Mouse (Mus musculus) lung, embryonic 15.5 days (tissue): ENCODE measurements around the gene Ptprt. TPM values are rescaled to one million over a fixed set of nuclear protein-coding genes. Genes with fewer than 3 reads are reported as not detected.

Experiments
- ATAC-seq: fragments of 200-750 bp; cut with Nextera tagmentation; 2 replicates; pipeline ENCODE4 v1.8.0; 2017; ENCODE audit warnings: moderate number of reproducible peaks, borderline replicate concordance; ENCODE audit not compliant: low FRiP score, low TSS enrichment; ENCODE audit errors: extremely low read depth
- H3K27ac ChIP-seq: fragments of 300-500 bp; sonication (generic); 2 replicates; pipeline ENCODE4 v1.5.1; 2015; ENCODE audit warnings: moderate library complexity, mild to moderate bottlenecking, inconsistent platforms
- H3K27me3 ChIP-seq: fragments of 300-500 bp; sonication (generic); 2 replicates; pipeline ENCODE4 v1.6.1; 2015; ENCODE audit warnings: inconsistent platforms
- H3K36me3 ChIP-seq: fragments of 300-500 bp; sonication (generic); 2 replicates; pipeline ENCODE4 v1.6.1; 2015; ENCODE audit warnings: inconsistent platforms
- H3K4me1 ChIP-seq: fragments of 300-500 bp; sonication (generic); 2 replicates; pipeline ENCODE4 v1.6.1; 2015; ENCODE audit warnings: inconsistent platforms
- H3K4me2 ChIP-seq: fragments of 300-500 bp; sonication (generic); 2 replicates; pipeline ENCODE4 v1.6.1; 2015; ENCODE audit warnings: inconsistent platforms, mild to moderate bottlenecking, moderate library complexity
- H3K4me3 ChIP-seq: fragments of 300-500 bp; sonication (generic); 2 replicates; pipeline ENCODE4 v1.5.1; 2015; ENCODE audit warnings: mild to moderate bottlenecking, inconsistent platforms
- H3K9ac ChIP-seq: fragments of 300-500 bp; sonication (generic); 2 replicates; pipeline ENCODE4 v1.6.1; 2015; ENCODE audit warnings: inconsistent platforms
- H3K9me3 ChIP-seq: fragments of 300-500 bp; sonication (generic); 2 replicates; pipeline ENCODE4 v1.6.1; 2016; ENCODE audit warnings: inconsistent platforms
- WGBS: fragments of 180-500 bp; shearing (Covaris S2); methylation state at CpG from one replicate; pipeline ENCODE4 v1.1.7; 2015; 5-methylcytosine and 5-hydroxymethylcytosine counted together
- polyA plus RNA-seq: library from polyadenylated mRNA; unstranded; fragments of >200 nt; fragmentation: Nextera tagmentation; extraction: Ambion mirVana; gene quantifications from 2 replicates; pipeline ENCODE4 v1.2.1, GENCODE M21; 2015

The Ptprt gene
- polyA plus RNA-seq, 1 experiment from 2014 or later: 1.6 TPM

DNA sequence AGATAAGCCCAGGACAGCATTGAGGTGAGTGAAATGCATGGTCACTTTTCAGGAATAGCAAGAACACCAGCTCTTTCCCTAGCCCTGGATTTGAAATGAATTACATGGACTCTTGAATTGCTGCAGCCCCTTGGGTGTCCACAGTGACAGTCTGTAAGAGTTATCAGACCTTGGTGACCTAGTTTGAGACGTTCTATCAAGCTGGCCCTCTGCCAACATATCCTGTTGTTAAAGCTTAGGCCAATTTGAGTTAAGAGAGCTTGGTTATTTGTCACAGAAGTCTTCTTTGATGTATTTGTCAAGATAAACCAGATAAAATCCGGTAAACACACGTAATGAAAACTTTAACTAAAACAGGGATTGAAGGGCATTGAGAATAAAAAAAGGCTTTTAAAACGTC, 795.7 kb downstream of the Ptprt start:
- Histone ChIP-seq H3K9ac (no peak overlapping the region), H3K4me3 (no peak overlapping the region), H3K9me3 (no peaks in the 10 kb centered on the region), H3K36me3 (no peaks in the 10 kb centered on the region), H3K27me3 (no peaks in the 10 kb centered on the region), H3K4me2 (no peak overlapping the region), H3K4me1 (no peaks in the 10 kb centered on the region), H3K27ac (no peak overlapping the region)
- 20% methylated on average over 4 of the region's 4 CpGs for WGBS
- ATAC-seq: no peak

DNA sequence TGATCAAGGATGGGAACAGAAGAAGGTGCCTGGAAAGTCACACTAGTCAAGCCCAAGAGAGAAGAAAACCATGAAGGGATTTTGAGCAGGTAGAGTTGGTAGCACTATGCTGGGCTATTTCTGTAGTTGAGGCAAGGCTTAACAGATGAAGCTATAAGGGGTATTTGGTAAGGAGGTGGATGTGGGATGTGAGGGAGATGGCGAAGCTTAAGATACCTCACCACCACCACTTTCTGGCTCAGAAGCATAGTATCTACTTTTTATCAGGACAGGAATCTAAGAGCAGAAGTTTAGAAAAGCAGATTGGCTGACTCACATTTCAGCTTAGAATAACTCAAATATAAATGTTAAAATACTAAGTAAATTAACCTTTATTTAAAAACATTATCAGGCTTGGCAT, 802.1 kb downstream of the Ptprt start:
- Histone ChIP-seq H3K27me3 (no peaks in the 10 kb centered on the region), H3K4me1 (no peaks in the 10 kb centered on the region), H3K4me2 (no peak overlapping the region), H3K9me3 (no peaks in the 10 kb centered on the region), H3K4me3 (no peak overlapping the region), H3K27ac (no peak overlapping the region), H3K36me3 (no peaks in the 10 kb centered on the region), H3K9ac (no peak overlapping the region)
- ATAC-seq: no peak
- WGBS: 88% methylated on average over 1 of the region's 1 CpGs

DNA sequence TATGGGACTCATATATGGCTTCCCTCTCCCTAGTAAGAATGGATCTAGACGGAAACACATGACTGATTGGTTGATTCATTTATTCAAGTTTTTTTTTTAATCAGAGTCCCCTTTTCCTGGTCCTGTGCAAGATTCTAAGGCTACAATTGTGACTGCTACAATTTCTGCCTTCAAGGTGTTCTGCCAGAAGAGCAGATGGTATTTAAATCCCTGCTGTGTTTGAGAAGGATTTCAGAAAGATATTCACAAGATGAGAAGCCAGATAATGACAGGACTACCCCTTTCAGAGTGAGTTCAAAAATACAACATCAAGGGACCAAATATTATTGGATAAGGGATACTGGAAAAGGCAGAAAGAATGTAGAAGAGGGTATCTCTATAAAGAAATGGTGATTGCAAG, 802.6 kb downstream of the Ptprt start:
- Histone ChIP-seq H3K27ac (no peak overlapping the region), H3K4me1 (no peaks in the 10 kb centered on the region), H3K27me3 (no peaks in the 10 kb centered on the region), H3K9me3 (no peaks in the 10 kb centered on the region), H3K4me2 (no peak overlapping the region), H3K36me3 (no peaks in the 10 kb centered on the region), H3K9ac (no peak overlapping the region), H3K4me3 (no peak overlapping the region)
- ATAC-seq: no peak
- 76% methylated on average over 1 of the region's 1 CpGs for WGBS

DNA sequence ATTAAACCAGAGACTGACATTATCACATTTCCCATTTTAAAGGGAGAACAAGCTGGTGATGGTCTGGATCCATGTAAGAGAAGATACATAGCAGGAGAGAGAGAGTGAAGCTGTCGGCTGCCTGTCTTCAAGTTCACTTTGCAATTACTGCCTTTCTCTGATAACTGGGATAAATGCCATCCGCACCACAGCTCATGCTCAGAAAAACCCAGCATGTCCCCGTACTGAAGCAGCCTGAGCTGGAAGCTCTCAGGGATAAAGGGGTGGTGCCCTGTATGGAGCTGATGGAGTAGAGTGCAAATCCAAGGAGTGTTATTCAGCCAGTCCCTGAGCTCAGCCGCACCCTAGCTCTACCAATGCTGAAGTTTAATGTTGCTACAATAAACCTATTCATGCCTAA, 825.9 kb downstream of the Ptprt start:
- Histone ChIP-seq H3K27ac (no peak overlapping the region), H3K36me3 (no peaks in the 10 kb centered on the region), H3K9me3 (no peaks in the 10 kb centered on the region), H3K4me3 (no peak overlapping the region), H3K4me2 (no peak overlapping the region), H3K4me1 (no peaks in the 10 kb centered on the region), H3K9ac (no peak overlapping the region), H3K27me3 (no peaks in the 10 kb centered on the region)
- 71% methylated on average over 4 of the region's 4 CpGs for WGBS
- no peak for ATAC-seq

DNA sequence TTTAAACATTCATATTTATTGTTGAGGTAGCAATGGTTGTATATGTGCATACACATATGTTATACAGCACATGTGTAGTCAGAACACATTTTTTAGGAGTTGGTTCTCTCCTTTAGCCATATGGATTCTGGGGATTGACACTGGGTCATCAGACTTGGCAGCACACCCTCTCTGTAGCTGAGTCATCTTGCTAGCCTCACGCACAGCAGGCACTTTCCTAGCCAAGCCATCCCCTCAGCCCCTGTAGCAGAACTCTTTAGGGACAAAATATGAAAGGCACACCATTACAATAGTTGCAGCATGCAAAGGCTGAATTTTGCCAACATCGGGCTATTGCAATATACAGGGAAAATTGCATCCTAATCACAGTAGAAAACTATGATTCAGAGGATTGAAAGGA, 827.1 kb downstream of the Ptprt start:
- Histone ChIP-seq H3K27ac (no peak overlapping the region), H3K27me3 (no peaks in the 10 kb centered on the region), H3K4me2 (no peak overlapping the region), H3K9me3 (no peaks in the 10 kb centered on the region), H3K9ac (no peak overlapping the region), H3K4me1 (no peaks in the 10 kb centered on the region), H3K36me3 (no peaks in the 10 kb centered on the region), H3K4me3 (no peak overlapping the region)
- 70% methylated on average over 2 of the region's 2 CpGs for WGBS
- ATAC-seq: no peak

DNA sequence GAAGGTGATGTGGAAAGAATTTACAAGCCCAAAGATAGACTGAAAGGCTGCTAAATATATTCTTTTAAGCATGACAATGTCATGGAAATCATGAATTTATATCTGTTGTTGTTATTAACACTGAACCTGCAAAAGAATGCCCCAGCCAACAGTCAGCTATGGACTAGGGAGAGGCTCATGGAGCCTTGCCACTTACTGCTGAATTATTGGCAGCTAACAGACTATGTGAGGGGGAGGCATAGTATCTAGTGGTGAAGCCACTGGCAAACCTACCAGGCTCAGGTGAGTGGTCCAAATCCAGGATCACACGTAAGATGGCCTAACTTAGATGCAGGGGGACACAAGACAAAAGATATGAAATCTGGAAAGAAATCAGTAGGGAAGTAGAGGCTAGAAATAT, 847.6 kb downstream of the Ptprt start:
- ATAC-seq: no peak
- 80% methylated on average over 1 of the region's 1 CpGs for WGBS

DNA sequence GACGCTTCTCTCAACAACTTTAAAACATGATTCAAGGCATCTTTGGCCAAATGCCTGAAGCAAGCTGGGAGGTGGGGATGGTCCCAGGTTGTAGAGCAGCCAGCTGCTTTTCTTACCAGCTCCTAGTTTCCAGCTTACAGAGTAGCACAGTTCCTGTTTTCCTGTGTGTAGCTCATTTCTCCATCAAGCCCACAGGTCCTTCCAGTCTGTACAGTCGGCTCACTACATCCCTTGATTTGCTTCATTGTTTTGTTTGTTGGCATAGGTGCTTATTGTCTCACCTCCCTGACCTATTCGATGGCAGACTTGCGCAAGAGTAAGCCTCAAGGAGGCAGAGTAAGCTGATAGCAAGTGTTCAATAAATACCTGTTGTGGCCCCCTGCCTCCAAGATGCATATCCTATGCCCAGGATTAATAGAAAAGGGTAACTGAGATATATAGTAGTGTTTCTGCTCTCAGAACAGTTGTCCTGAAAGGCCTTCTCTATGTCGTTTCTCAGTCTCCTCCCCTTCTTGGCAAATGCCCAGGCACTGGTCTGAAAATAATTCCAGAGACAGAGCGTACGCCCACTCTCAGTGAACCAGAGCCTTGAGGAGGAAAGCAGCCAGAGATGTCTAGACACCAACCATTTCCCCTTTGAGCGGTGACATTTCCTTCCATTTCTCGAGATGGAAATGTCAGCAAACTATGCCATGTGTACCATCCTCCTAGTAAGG, 852.7 kb downstream of the Ptprt start:
- Histone ChIP-seq H3K4me2 (no peak overlapping the region), H3K27me3 (no peaks in the 10 kb centered on the region), H3K4me1 (no peaks in the 10 kb centered on the region), H3K9ac (no peak overlapping the region), H3K4me3 (no peak overlapping the region), H3K9me3 (no peaks in the 10 kb centered on the region), H3K27ac (no peak overlapping the region), H3K36me3 (no peaks in the 10 kb centered on the region)
- no peak for ATAC-seq
- 58% methylated on average over 9 of the region's 9 CpGs for WGBS

More for the DNA sequence above, 847.6 kb downstream of the Ptprt start:
- H3K4me3 ChIP-seq: no peak overlapping the region
- H3K27me3 ChIP-seq: no peaks in the 10 kb centered on the region
- no peak overlapping the region for H3K9ac ChIP-seq
- H3K36me3 ChIP-seq: no peaks in the 10 kb centered on the region
- no peaks in the 10 kb centered on the region for H3K4me1 ChIP-seq
- H3K27ac ChIP-seq: no peak overlapping the region
- no peak overlapping the region for H3K4me2 ChIP-seq
- H3K9me3 ChIP-seq: no peaks in the 10 kb centered on the region

DNA sequence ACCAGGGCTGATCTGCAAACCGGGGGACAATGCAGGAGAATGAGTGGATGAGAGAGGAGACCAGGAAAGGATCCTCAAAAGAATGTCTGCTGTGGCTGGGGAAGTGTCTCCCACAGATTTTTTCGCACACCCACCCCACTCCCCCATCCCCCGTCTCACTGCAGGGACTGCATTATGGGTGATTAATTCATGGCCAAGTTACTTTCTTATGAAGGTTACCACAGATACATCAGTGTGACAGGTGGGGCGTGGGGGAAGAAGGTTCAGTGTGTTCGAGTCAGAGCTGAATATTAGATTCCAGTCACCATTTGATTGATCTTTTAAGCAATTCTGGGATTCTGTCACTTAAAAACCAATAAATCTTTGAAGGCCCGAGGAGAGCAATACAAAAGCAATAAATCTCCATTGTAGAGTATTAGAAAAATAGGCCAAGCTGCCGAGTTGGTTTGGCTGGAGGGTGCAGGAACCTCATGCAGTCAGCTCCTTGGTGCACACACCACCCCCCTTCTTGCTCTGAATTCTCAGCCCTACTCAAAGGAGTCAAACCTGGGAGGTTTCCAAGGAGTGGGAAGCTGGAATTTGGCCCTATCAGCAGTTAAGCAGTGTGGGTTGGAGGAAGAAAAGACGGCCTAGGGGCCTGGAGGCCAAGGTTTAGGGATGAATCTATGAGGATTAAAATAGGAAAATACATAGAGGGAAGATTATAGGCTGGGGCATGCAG, 854.5 kb downstream of the Ptprt start:
- no peak overlapping the region for H3K9ac ChIP-seq
- no peak; the same call in 1 of the 2 replicates for ATAC-seq
- no peaks in the 10 kb centered on the region for H3K9me3 ChIP-seq
- 48% methylated on average over 8 of the region's 8 CpGs for WGBS
- no peaks in the 10 kb centered on the region for H3K36me3 ChIP-seq
- no peak overlapping the region for H3K4me3 ChIP-seq
- H3K4me1 ChIP-seq: no peaks in the 10 kb centered on the region
- H3K27me3 ChIP-seq: no peaks in the 10 kb centered on the region
- H3K27ac ChIP-seq: no peak overlapping the region
- no peak overlapping the region for H3K4me2 ChIP-seq

DNA sequence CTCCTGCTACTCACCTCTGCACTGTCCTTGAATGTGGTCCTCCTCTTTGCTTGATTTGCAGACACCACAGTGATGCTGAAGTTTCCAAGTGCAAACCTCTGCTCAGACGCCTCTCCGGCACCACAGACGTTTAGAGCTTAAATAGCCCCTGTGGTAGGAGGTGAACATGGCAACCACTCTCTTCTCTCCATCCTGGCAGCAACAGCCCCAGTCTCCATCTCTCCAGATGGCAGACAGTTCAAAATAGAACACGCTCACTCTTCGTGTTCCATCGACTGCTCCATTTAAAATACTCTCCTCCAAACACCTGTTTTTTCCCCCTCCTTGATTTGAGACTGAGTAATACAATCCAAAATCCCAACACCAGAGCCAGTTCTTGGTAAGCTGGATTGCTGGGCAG, 861.0 kb downstream of the Ptprt start:
- no peaks in the 10 kb centered on the region for H3K4me1 ChIP-seq
- no peak overlapping the region for H3K4me3 ChIP-seq
- no peaks in the 10 kb centered on the region for H3K27me3 ChIP-seq
- H3K9ac ChIP-seq: no peak overlapping the region
- 86% methylated on average over 6 of the region's 6 CpGs for WGBS
- H3K9me3 ChIP-seq: no peaks in the 10 kb centered on the region
- H3K36me3 ChIP-seq: no peaks in the 10 kb centered on the region
- H3K4me2 ChIP-seq: no peak overlapping the region
- no peak overlapping the region for H3K27ac ChIP-seq
- ATAC-seq: no peak

DNA sequence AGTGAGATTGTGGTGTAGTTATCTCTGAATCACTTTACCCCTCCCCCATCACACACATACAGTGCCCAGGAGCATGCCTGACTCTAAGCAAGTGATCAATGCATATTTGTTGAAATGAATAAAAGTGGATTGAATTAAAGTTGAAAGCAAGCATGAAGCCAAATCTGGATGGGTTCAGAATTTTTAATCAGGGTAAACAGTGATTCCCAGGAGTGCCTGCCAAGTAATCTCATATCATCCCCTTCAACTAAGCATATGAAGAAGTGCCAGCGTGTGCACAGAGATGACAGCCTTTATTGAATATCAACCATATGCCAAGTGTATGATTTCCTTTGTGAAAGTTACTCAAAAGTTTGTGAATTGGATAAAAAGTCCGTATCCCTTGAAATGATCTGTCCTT, 893.4 kb downstream of the Ptprt start:
- Histone ChIP-seq H3K36me3 (no peaks in the 10 kb centered on the region), H3K27ac (no peak overlapping the region), H3K9me3 (no peaks in the 10 kb centered on the region), H3K27me3 (no peaks in the 10 kb centered on the region), H3K4me2 (no peak overlapping the region), H3K4me3 (no peak overlapping the region), H3K4me1 (no peaks in the 10 kb centered on the region), H3K9ac (no peak overlapping the region)
- 73% methylated on average over 2 of the region's 2 CpGs for WGBS
- no peak for ATAC-seq

DNA sequence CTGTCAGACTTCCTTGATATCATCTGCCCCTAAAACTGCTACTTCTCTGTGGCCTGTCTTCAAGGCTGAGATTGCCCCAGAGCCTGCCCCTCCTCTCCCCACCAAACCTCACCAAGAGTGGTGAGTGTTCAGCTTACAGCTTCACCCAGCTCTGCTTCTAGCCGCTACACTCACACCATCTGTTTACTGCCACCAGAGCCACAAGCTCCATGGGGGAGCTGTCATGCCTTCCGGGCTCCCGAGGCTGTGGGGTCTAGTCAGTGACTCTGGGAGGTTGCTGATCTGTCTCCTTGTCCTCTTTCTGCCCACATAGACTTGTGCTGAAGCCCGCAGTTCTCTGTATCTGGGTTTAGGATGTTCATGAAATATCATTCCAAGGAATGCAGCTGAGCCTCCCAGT, 947.9 kb downstream of the Ptprt start:
- 30% methylated on average over 4 of the region's 4 CpGs for WGBS
- Histone ChIP-seq H3K9ac (no peak overlapping the region), H3K4me2 (no peak overlapping the region), H3K27me3 (no peaks in the 10 kb centered on the region), H3K4me3 (no peak overlapping the region), H3K9me3 (no peaks in the 10 kb centered on the region), H3K27ac (no peak overlapping the region), H3K4me1 (no peaks in the 10 kb centered on the region), H3K36me3 (no peaks in the 10 kb centered on the region)
- no peak for ATAC-seq

DNA sequence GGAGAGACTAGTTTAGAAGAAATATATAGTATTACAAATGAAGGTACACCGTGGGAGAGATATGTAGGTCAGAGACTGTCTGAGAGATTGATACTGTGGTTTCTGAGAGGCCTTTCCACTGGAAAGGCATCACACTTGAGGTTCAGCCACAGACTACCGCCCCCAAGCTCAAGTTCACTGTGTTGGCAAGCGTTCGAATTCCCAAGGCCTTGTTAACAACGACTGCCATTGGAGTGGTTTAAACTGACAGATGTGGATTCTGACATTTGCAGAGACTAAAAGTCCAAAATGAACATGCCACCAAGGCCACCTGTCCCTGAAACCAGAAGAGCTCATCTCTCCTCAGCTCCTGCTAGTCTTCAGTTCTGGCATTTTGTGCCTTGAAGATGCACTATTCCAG, 951.6 kb downstream of the Ptprt start:
- Histone ChIP-seq H3K4me2 (no peak overlapping the region), H3K9me3 (no peaks in the 10 kb centered on the region), H3K36me3 (no peaks in the 10 kb centered on the region), H3K9ac (no peak overlapping the region), H3K4me3 (no peak overlapping the region), H3K27me3 (no peaks in the 10 kb centered on the region), H3K27ac (no peak overlapping the region), H3K4me1 (no peaks in the 10 kb centered on the region)
- WGBS: 73% methylated on average over 5 of the region's 5 CpGs
- ATAC-seq: no peak
